Mouse (Mus musculus): ENCODE measurements around the gene H3f3b. TPM values are rescaled to one million over a fixed set of nuclear protein-coding genes. Genes with fewer than 3 reads are reported as not detected.
A peak's percentile ranks its signal among the peaks of the same experiment; 100 is the strongest.

H3f3b gene
- polyA plus RNA-seq, 1 experiment from 2014 or later, result 1,937 TPM

- ATAC-seq (ENCODE audit: low read depth), result no peak
- no peak overlapping the region for H3K4me3 ChIP-seq (ENCODE audit: low read length)
- H3K4me1 ChIP-seq (replicated peaks; ENCODE audit: control insufficient read depth, insufficient read depth, low read length), result no peaks in the 10 kb centered on the region
- no peaks in the 10 kb centered on the region for H3K27me3 ChIP-seq (ENCODE audit: control insufficient read depth, insufficient read depth, low read depth, low read length)
- no peak overlapping the region for H3K27ac ChIP-seq (ENCODE audit: low read length)
- H3K36me3 ChIP-seq (ENCODE audit: control insufficient read depth, insufficient read depth, low read length), result peaks cover 19% of the 10 kb centered on the region; the same call in 1 of the 2 replicates
- no peak overlapping the region for H3K9ac ChIP-seq (ENCODE audit: low read length)
- H3K4me2 ChIP-seq (ENCODE audit: low read depth, low read length), result no peak overlapping the region
- H3K9me3 ChIP-seq (ENCODE audit: control insufficient read depth, low read length), result no peaks in the 10 kb centered on the region
- WGBS, result 52% methylated on average over 13 of the region's 13 CpGs
Measured at GRCm38 (mm10) chr11:116063562-116063961, 35.8 kb upstream of the H3f3b start.

DNA sequence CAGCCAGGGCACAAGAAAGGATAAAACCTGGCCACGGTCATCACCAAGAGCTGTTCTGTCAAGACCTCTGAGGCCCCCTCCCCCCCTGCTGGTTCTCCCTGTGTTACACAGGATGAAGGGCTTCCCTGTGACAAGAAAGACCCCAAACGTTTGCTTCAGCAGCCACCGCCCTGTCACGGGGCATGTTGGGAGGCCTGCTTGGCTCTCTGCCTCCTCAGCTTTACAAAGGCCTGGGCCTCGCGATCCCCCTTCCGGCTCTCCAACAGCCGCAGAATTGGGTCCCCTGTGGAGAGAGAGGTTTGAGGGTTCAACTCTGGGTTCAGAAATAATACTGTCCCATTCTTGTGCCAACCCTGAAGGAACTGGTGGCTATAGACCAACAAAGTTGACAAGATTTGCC lies 34.8 kb upstream of the H3f3b start:
- no peaks in the 10 kb centered on the region for H3K4me1 ChIP-seq (replicated peaks; ENCODE audit: control insufficient read depth, insufficient read depth, low read length)
- H3K36me3 ChIP-seq (ENCODE audit: control insufficient read depth, insufficient read depth, low read length), result peaks cover 27% of the 10 kb centered on the region
- H3K4me2 ChIP-seq (ENCODE audit: low read depth, low read length), result no peak overlapping the region
- no peaks in the 10 kb centered on the region for H3K27me3 ChIP-seq (ENCODE audit: control insufficient read depth, insufficient read depth, low read depth, low read length)
- ATAC-seq (ENCODE audit: low read depth), result no peak
- H3K9ac ChIP-seq (ENCODE audit: low read length), result no peak overlapping the region
- H3K4me3 ChIP-seq (ENCODE audit: low read length), result no peak overlapping the region
- WGBS, result 65% methylated on average over 8 of the region's 8 CpGs
- H3K27ac ChIP-seq (ENCODE audit: low read length), result no peak overlapping the region
- H3K9me3 ChIP-seq (ENCODE audit: control insufficient read depth, low read length), result no peaks in the 10 kb centered on the region

GRCm38 (mm10) chr11:116061641-116062415 lies 34.1 kb upstream of the H3f3b start:
- no peak for ATAC-seq (ENCODE audit: low read depth)
- peaks cover 33% of the 10 kb centered on the region for H3K36me3 ChIP-seq (ENCODE audit: control insufficient read depth, insufficient read depth, low read length)
- H3K9me3 ChIP-seq (ENCODE audit: control insufficient read depth, low read length), result no peaks in the 10 kb centered on the region
- H3K9ac ChIP-seq (ENCODE audit: low read length), result no peak overlapping the region
- H3K4me3 ChIP-seq (ENCODE audit: low read length), result no peak overlapping the region
- no peaks in the 10 kb centered on the region for H3K27me3 ChIP-seq (ENCODE audit: control insufficient read depth, insufficient read depth, low read depth, low read length)
- no peak overlapping the region for H3K4me2 ChIP-seq (ENCODE audit: low read depth, low read length)
- H3K27ac ChIP-seq (ENCODE audit: low read length), result no peak overlapping the region
- 81% methylated on average over 13 of the region's 13 CpGs for WGBS
- H3K4me1 ChIP-seq (replicated peaks; ENCODE audit: control insufficient read depth, insufficient read depth, low read length), result no peaks in the 10 kb centered on the region

- Histone ChIP-seq H3K4me3 (ENCODE audit: low read length) (no peak overlapping the region), H3K36me3 (ENCODE audit: control insufficient read depth, insufficient read depth, low read length) (peaks cover 43% of the 10 kb centered on the region), H3K27ac (ENCODE audit: low read length) (peak overlapping the region; percentile 50), H3K4me1 (replicated peaks; ENCODE audit: control insufficient read depth, insufficient read depth, low read length) (no peaks in the 10 kb centered on the region), H3K9ac (ENCODE audit: low read length) (no peak overlapping the region), H3K4me2 (ENCODE audit: low read depth, low read length) (no peak overlapping the region), H3K27me3 (ENCODE audit: control insufficient read depth, insufficient read depth, low read depth, low read length) (no peaks in the 10 kb centered on the region), H3K9me3 (ENCODE audit: control insufficient read depth, low read length) (no peaks in the 10 kb centered on the region)
- WGBS, result 62% methylated on average over 9 of the region's 9 CpGs
- ATAC-seq (ENCODE audit: low read depth), result peak; percentile 76
Measured at GRCm38 (mm10) chr11:116060596-116060995, 32.8 kb upstream of the H3f3b start.

- 91% methylated on average over 11 of the region's 11 CpGs for WGBS
- no peak overlapping the region for H3K4me2 ChIP-seq (ENCODE audit: low read depth, low read length)
- ATAC-seq (ENCODE audit: low read depth), result no peak
- no peak overlapping the region for H3K9ac ChIP-seq (ENCODE audit: low read length)
- H3K4me3 ChIP-seq (ENCODE audit: low read length), result no peak overlapping the region
- no peaks in the 10 kb centered on the region for H3K27me3 ChIP-seq (ENCODE audit: control insufficient read depth, insufficient read depth, low read depth, low read length)
- no peak overlapping the region for H3K27ac ChIP-seq (ENCODE audit: low read length)
- peaks cover 52% of the 10 kb centered on the region for H3K36me3 ChIP-seq (ENCODE audit: control insufficient read depth, insufficient read depth, low read length)
- no peaks in the 10 kb centered on the region for H3K4me1 ChIP-seq (replicated peaks; ENCODE audit: control insufficient read depth, insufficient read depth, low read length)
- H3K9me3 ChIP-seq (ENCODE audit: control insufficient read depth, low read length), result no peaks in the 10 kb centered on the region
Measured at GRCm38 (mm10) chr11:116059691-116060025, 31.9 kb upstream of the H3f3b start.

GRCm38 (mm10) chr11:116058868-116059690 lies 31.3 kb upstream of the H3f3b start:
- WGBS, result 89% methylated on average over 17 of the region's 17 CpGs
- Histone ChIP-seq H3K9ac (ENCODE audit: low read length) (no peak overlapping the region), H3K9me3 (ENCODE audit: control insufficient read depth, low read length) (no peaks in the 10 kb centered on the region), H3K4me1 (replicated peaks; ENCODE audit: control insufficient read depth, insufficient read depth, low read length) (no peaks in the 10 kb centered on the region), H3K4me2 (ENCODE audit: low read depth, low read length) (no peak overlapping the region), H3K27me3 (ENCODE audit: control insufficient read depth, insufficient read depth, low read depth, low read length) (no peaks in the 10 kb centered on the region), H3K4me3 (ENCODE audit: low read length) (no peak overlapping the region), H3K36me3 (ENCODE audit: control insufficient read depth, insufficient read depth, low read length) (peaks cover 57% of the 10 kb centered on the region), H3K27ac (ENCODE audit: low read length) (no peak overlapping the region)
- ATAC-seq (ENCODE audit: low read depth), result no peak

DNA sequence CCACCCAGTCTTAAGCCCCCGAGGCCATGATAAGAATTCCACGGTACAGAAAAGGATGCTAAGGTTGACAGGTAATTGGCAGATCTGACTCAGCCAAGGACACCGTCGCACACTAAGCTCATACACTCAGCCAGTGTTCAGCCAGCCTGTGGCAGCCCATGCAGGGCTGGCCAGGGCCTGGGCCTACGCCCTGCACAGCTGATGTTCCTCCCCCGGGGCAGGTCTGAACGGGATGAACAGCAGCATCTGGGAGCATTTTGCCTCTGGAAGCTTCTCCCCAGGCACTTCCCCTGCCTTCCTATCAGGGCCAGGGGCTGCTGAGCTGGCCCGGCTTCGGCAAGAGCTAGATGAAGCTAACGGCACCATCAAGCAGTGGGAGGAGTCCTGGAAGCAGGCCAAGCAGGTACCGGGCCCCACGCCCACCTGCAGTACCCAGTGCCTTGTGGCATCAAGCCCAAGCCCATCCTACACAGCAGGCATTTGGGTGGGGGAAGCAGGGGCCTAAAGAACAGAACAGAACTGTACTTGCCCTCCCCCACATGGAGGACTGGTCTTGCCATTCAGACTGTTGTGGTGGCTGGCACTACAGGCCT lies 30.4 kb upstream of the H3f3b start:
- H3K27me3 ChIP-seq (ENCODE audit: control insufficient read depth, insufficient read depth, low read depth, low read length), result no peaks in the 10 kb centered on the region
- no peak overlapping the region for H3K4me3 ChIP-seq (ENCODE audit: low read length)
- no peak overlapping the region for H3K27ac ChIP-seq (ENCODE audit: low read length)
- WGBS, result 69% methylated on average over 12 of the region's 12 CpGs
- H3K36me3 ChIP-seq (ENCODE audit: control insufficient read depth, insufficient read depth, low read length), result peaks cover 62% of the 10 kb centered on the region
- no peaks in the 10 kb centered on the region for H3K9me3 ChIP-seq (ENCODE audit: control insufficient read depth, low read length)
- no peak overlapping the region for H3K9ac ChIP-seq (ENCODE audit: low read length)
- ATAC-seq (ENCODE audit: low read depth), result no peak
- H3K4me1 ChIP-seq (replicated peaks; ENCODE audit: control insufficient read depth, insufficient read depth, low read length), result no peaks in the 10 kb centered on the region
- no peak overlapping the region for H3K4me2 ChIP-seq (ENCODE audit: low read depth, low read length)

DNA sequence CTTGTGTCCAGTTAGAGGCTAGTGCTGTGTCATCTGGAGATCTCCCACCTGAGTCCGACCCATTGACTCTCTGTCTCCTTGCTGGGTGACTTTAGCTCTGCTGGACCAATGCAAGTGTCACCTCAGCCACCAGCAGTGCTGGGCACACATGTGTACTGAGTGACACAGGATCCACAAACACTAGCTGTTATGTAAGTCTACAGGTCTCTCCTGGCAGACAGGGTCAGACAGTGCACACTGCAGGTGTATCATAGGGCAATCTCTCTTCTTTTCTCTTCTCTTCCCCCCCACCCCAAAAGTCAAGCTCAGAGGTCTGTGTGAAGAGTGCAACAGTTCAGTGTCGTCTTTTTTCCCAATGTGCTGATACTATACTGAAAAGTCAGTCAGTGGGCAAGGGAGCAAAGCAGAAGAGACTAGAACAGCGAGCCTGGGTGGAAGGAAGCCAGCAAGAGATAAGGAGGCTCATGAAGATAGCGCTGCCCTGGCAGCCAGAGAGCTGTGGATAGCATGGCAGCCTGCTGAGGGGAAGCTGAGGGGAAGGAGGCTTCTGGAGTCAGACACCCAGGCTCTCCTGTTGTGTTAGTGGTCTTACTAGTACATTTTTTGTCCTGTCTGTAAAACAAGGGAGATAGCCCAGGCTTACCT lies 29.6 kb upstream of the H3f3b start:
- Histone ChIP-seq H3K27me3 (ENCODE audit: control insufficient read depth, insufficient read depth, low read depth, low read length) (no peaks in the 10 kb centered on the region), H3K4me2 (ENCODE audit: low read depth, low read length) (no peak overlapping the region), H3K9me3 (ENCODE audit: control insufficient read depth, low read length) (no peaks in the 10 kb centered on the region), H3K4me1 (replicated peaks; ENCODE audit: control insufficient read depth, insufficient read depth, low read length) (no peaks in the 10 kb centered on the region), H3K9ac (ENCODE audit: low read length) (no peak overlapping the region), H3K4me3 (ENCODE audit: low read length) (no peak overlapping the region), H3K27ac (ENCODE audit: low read length) (no peak overlapping the region), H3K36me3 (ENCODE audit: control insufficient read depth, insufficient read depth, low read length) (peaks cover 61% of the 10 kb centered on the region)
- WGBS, result 69% methylated on average over 4 of the region's 4 CpGs
- no peak for ATAC-seq (ENCODE audit: low read depth)

DNA sequence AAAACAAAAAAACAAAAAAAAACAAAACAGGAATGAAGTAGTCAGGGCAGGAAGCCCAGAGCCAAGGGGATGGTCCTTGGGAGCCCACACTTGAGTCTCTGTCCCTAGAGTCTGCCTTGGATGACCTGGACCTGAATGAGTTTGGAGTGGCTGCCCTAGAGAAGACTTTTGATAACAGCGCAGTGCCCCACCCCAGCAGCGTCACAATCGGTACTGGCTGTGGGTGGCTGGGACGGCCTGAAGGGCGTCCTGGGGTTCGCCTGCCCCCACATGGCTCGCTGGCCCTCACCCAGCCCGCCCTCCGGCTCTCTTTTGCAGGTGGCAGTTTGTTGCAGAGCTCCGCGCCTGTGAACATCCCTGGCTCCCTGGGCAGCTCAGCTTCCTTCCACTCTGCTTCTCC lies 28.1 kb upstream of the H3f3b start:
- H3K4me2 ChIP-seq (ENCODE audit: low read depth, low read length), result no peak overlapping the region
- H3K36me3 ChIP-seq (ENCODE audit: control insufficient read depth, insufficient read depth, low read length), result peaks cover 65% of the 10 kb centered on the region
- no peak overlapping the region for H3K27ac ChIP-seq (ENCODE audit: low read length)
- H3K9ac ChIP-seq (ENCODE audit: low read length), result no peak overlapping the region
- no peak overlapping the region for H3K4me3 ChIP-seq (ENCODE audit: low read length)
- H3K9me3 ChIP-seq (ENCODE audit: control insufficient read depth, low read length), result no peaks in the 10 kb centered on the region
- no peak for ATAC-seq (ENCODE audit: low read depth)
- H3K4me1 ChIP-seq (replicated peaks; ENCODE audit: control insufficient read depth, insufficient read depth, low read length), result no peaks in the 10 kb centered on the region
- WGBS, result 88% methylated on average over 11 of the region's 11 CpGs
- no peaks in the 10 kb centered on the region for H3K27me3 ChIP-seq (ENCODE audit: control insufficient read depth, insufficient read depth, low read depth, low read length)

All from lung, embryonic 16.5 days (tissue).